Mouse (Mus musculus) right cerebral cortex, postnatal 25 days (tissue): ENCODE measurements at regions not wholly inside any gene's neighbourhood (a gene's known extent, or its start where the extent isn't known, plus 50 kb on each side); places are given as distances from the start of the nearest gene placed in this dataset.

ENCODE experiments used
- DNase-seq: peaks from one replicate; pipeline ENCODE4 v3.0.0; 2022

GRCm38 (mm10) chr5:101294031-101294430 lies 370.8 kb downstream of the Nkx6-1 start:
- DNase-seq, result no peak

GRCm38 (mm10) chr5:101288358-101288757 lies 376.4 kb downstream of the Nkx6-1 start:
- DNase-seq, result no peak

- no peak for DNase-seq
Observed at GRCm38 (mm10) chr5:101285941-101286340, 378.9 kb downstream of the Nkx6-1 start.

GRCm38 (mm10) chr5:101250474-101250873 lies 405.0 kb downstream of the Gpat3 start:
- no peak for DNase-seq

- peak; percentile 44 for DNase-seq
Observed at GRCm38 (mm10) chr5:101242651-101243050, 397.1 kb downstream of the Gpat3 start.

GRCm38 (mm10) chr5:101239298-101240118 lies 394.0 kb downstream of the Gpat3 start:
- no peak for DNase-seq

- no peak for DNase-seq
Observed at GRCm38 (mm10) chr5:101236163-101236693, 390.7 kb downstream of the Gpat3 start.

GRCm38 (mm10) chr5:101222390-101222789 lies 376.9 kb downstream of the Gpat3 start:
- DNase-seq, result no peak

GRCm38 (mm10) chr5:101218082-101218481 lies 372.6 kb downstream of the Gpat3 start:
- no peak for DNase-seq

- no peak for DNase-seq
Observed at GRCm38 (mm10) chr5:101216837-101217571, 371.5 kb downstream of the Gpat3 start.

- no peak for DNase-seq
Observed at GRCm38 (mm10) chr5:101211974-101212373, 366.5 kb downstream of the Gpat3 start.

- no peak for DNase-seq
Observed at GRCm38 (mm10) chr5:101208150-101208549, 362.6 kb downstream of the Gpat3 start.

- no peak for DNase-seq
Observed at GRCm38 (mm10) chr5:101195501-101195900, 350.0 kb downstream of the Gpat3 start.

GRCm38 (mm10) chr5:101190976-101191375 lies 345.5 kb downstream of the Gpat3 start:
- DNase-seq, result no peak

- DNase-seq, result no peak
Observed at GRCm38 (mm10) chr5:101173183-101173582, 327.7 kb downstream of the Gpat3 start.

GRCm38 (mm10) chr5:101172782-101173181 lies 327.3 kb downstream of the Gpat3 start:
- DNase-seq, result peak; percentile 19

- no peak for DNase-seq
Observed at GRCm38 (mm10) chr5:101169074-101169473, 323.6 kb downstream of the Gpat3 start.

GRCm38 (mm10) chr5:101163624-101164213 lies 318.2 kb downstream of the Gpat3 start:
- DNase-seq, result no peak

GRCm38 (mm10) chr5:101163112-101163511 lies 317.6 kb downstream of the Gpat3 start:
- no peak for DNase-seq

- no peak for DNase-seq
Observed at GRCm38 (mm10) chr5:101157416-101157815, 311.9 kb downstream of the Gpat3 start.

- DNase-seq, result no peak
Observed at GRCm38 (mm10) chr5:101146345-101146744, 300.8 kb downstream of the Gpat3 start.

GRCm38 (mm10) chr5:101124941-101125453 lies 279.5 kb downstream of the Gpat3 start:
- no peak for DNase-seq

- no peak for DNase-seq
Observed at GRCm38 (mm10) chr5:101122914-101123313, 277.4 kb downstream of the Gpat3 start.
